12 mouse cellular contexts compared by ENCODE assay signal in genomic region chr3:38234006-38234405, GRCm38 (mm10).
A peak's percentile ranks its signal among the peaks of the same experiment; 100 is the strongest.
DNase-seq lines count a peak whose midpoint lies in the region; ATAC-seq and TF ChIP-seq lines count a peak whose summit lies in the region.
"Had no signal": no experiment of that assay in that cellular context is flagged by ENCODE, and none has a peak within 500 bp of the region (broad histone marks: within the 10 kb centered on the region; RNA-seq: fewer than 3 reads in every experiment).

No protein-coding gene starts in this region.

- 0 out of 2 replicates have a peak overlapping the region, but pooled peaks have one; percentile 9 for H3K27ac ChIP-seq in kidney, embryonic 15.5 days
- no peak overlapping the region for H3K27ac ChIP-seq in kidney, adult 2 months (ENCODE audit: insufficient read depth, low read depth, low read length)
- no peak overlapping the region; the same call in 1 of the 2 replicates for H3K27ac ChIP-seq in embryonic facial prominence, embryonic 15.5 days (replicated peaks)
- H3K27ac ChIP-seq in limb, embryonic 13.5 days: no peak overlapping the region
- H3K27ac ChIP-seq: forebrain, embryonic 15.5 days; lung, embryonic 15.5 days had no signal

- TF ChIP-seq POLR2A in kidney, adult 2 months (IDR thresholded peaks at IDR 0.05; ENCODE audit: low read depth, low read length): no peak

- H3K9ac ChIP-seq in kidney, embryonic 15.5 days: no peak overlapping the region
- H3K9ac ChIP-seq in embryonic facial prominence, embryonic 15.5 days: no peak overlapping the region
- no peak overlapping the region for H3K9ac ChIP-seq in limb, embryonic 13.5 days
- H3K9ac ChIP-seq: forebrain, embryonic 15.5 days; lung, embryonic 15.5 days had no signal

- no peak for TF ChIP-seq CTCF in kidney, adult 2 months (conservative IDR thresholded peaks at IDR 0.05; ENCODE audit: insufficient read depth, insufficient read length, low read depth, low read length)

- H3K27me3 ChIP-seq in kidney, embryonic 15.5 days: no peaks in the 10 kb centered on the region
- H3K27me3 ChIP-seq in kidney, adult 2 months (replicated peaks; ENCODE audit: control insufficient read depth, insufficient read depth, low read length): no peaks in the 10 kb centered on the region
- no peaks in the 10 kb centered on the region for H3K27me3 ChIP-seq in embryonic facial prominence, embryonic 15.5 days
- H3K27me3 ChIP-seq in limb, embryonic 13.5 days: no peaks in the 10 kb centered on the region
- H3K27me3 ChIP-seq: forebrain, embryonic 15.5 days; lung, embryonic 15.5 days had no signal

- no peak overlapping the region for H3K4me3 ChIP-seq in kidney, embryonic 15.5 days (replicated peaks)
- no peak overlapping the region for H3K4me3 ChIP-seq in kidney, adult 2 months (ENCODE audit: insufficient read depth, low read depth, low read length)
- H3K4me3 ChIP-seq in embryonic facial prominence, embryonic 15.5 days (replicated peaks): no peak overlapping the region
- no peak overlapping the region for H3K4me3 ChIP-seq in limb, embryonic 13.5 days
- H3K4me3 ChIP-seq: forebrain, embryonic 15.5 days; lung, embryonic 15.5 days had no signal

- 53% methylated on average over 2 of the region's 2 CpGs for WGBS in kidney, embryonic 15.5 days
- 70% methylated on average over 2 of the region's 2 CpGs for WGBS in kidney, adult 2 months
- WGBS in embryonic facial prominence, embryonic 15.5 days: 46% methylated on average over 2 of the region's 2 CpGs
- WGBS in limb, embryonic 13.5 days: 28% methylated on average over 2 of the region's 2 CpGs

- DNase-seq in heart, adult 18-20 months: peak; percentile 53 to 55
- DNase-seq in heart, postnatal 36 days: no peak
- no peak for DNase-seq in kidney, adult 2 months
- DNase-seq in right cerebral cortex, postnatal 36 days (ENCODE audit: low spot score in 2 of 2): no peak
- DNase-seq: kidney, postnatal 10 days; right cerebral cortex, adult 18-20 months; thymus, adult 18-20 months had no signal

- H3K4me2 ChIP-seq in kidney, embryonic 15.5 days: no peak overlapping the region
- H3K4me2 ChIP-seq in embryonic facial prominence, embryonic 15.5 days (replicated peaks): no peak overlapping the region
- no peak overlapping the region for H3K4me2 ChIP-seq in limb, embryonic 13.5 days (replicated peaks)
- H3K4me2 ChIP-seq: forebrain, embryonic 15.5 days; lung, embryonic 15.5 days had no signal

- no peaks in the 10 kb centered on the region for H3K9me3 ChIP-seq in kidney, embryonic 15.5 days (replicated peaks)
- no peaks in the 10 kb centered on the region for H3K9me3 ChIP-seq in embryonic facial prominence, embryonic 15.5 days (replicated peaks)
- H3K9me3 ChIP-seq in limb, embryonic 13.5 days: no peaks in the 10 kb centered on the region
- H3K9me3 ChIP-seq: forebrain, embryonic 15.5 days; lung, embryonic 15.5 days had no signal

- ATAC-seq in kidney, embryonic 15.5 days (replicated peaks; ENCODE audit: low FRiP score): no peak
- ATAC-seq in embryonic facial prominence, embryonic 15.5 days (ENCODE audit: insufficient number of reproducible peaks, low FRiP score, low TSS enrichment, low read depth): 0 out of 2 replicates have a peak, but pooled peaks have one; percentile 13
- peak; percentile 49; the same call in 1 of the 2 replicates for ATAC-seq in limb, embryonic 13.5 days (ENCODE audit: low FRiP score, low read depth)
- ATAC-seq: forebrain, embryonic 15.5 days had no signal

- no peaks in the 10 kb centered on the region for H3K36me3 ChIP-seq in kidney, embryonic 15.5 days
- no peaks in the 10 kb centered on the region for H3K36me3 ChIP-seq in kidney, adult 2 months (ENCODE audit: control insufficient read depth, insufficient read depth, low read length)
- no peaks in the 10 kb centered on the region for H3K36me3 ChIP-seq in embryonic facial prominence, embryonic 15.5 days
- H3K36me3 ChIP-seq in limb, embryonic 13.5 days: no peaks in the 10 kb centered on the region
- H3K36me3 ChIP-seq: forebrain, embryonic 15.5 days; lung, embryonic 15.5 days had no signal

- intact Hi-C loops in heart, postnatal 36 days (cut with DNase I): no loop called here

- peaks cover 18% of the 10 kb centered on the region for H3K4me1 ChIP-seq in kidney, embryonic 15.5 days
- no peaks in the 10 kb centered on the region for H3K4me1 ChIP-seq in kidney, adult 2 months (ENCODE audit: control insufficient read depth, insufficient read depth, low read length)
- peaks cover 16% of the 10 kb centered on the region for H3K4me1 ChIP-seq in embryonic facial prominence, embryonic 15.5 days
- H3K4me1 ChIP-seq in limb, embryonic 13.5 days: peaks cover 48% of the 10 kb centered on the region

Comparison
In these comparisons a context has a peak if more than half of its experiments do, and no peak if none do; other contexts are left out.
1. DNase-seq: peak in heart, adult 18-20 months (2 of 2); none in heart, postnatal 36 days (0 of 2), kidney, adult 2 months (single experiment) and right cerebral cortex, postnatal 36 days (0 of 2).